8 mouse cellular contexts compared by ENCODE assay signal in genomic region chr3:35932735-35933404, GRCm38 (mm10). TPM values are rescaled to one million over a fixed set of nuclear protein-coding genes. Genes with fewer than 3 reads are reported as not detected.
A peak's percentile ranks its signal among the peaks of the same experiment; 100 is the strongest.
DNase-seq lines count a peak whose midpoint lies in the region; ATAC-seq and TF ChIP-seq lines count a peak whose summit lies in the region.

No protein-coding gene starts in this region.

- H3K27me3 ChIP-seq in cerebellum, adult 2 months (ENCODE audit: control insufficient read depth, insufficient read depth, low read length) = no peaks in the 10 kb centered on the region; the same call in 1 of the 2 replicates
- H3K27me3 ChIP-seq in lung, postnatal 0 days (replicated peaks; ENCODE audit: insufficient read depth, low read length) = no peaks in the 10 kb centered on the region
- no peaks in the 10 kb centered on the region for H3K27me3 ChIP-seq in thymus, adult 2 months (ENCODE audit: control insufficient read depth, insufficient read depth, low read length)

- H3K4me3 ChIP-seq in ES-E14 (ENCODE audit: insufficient read depth in 1 of 2, low read depth in 1 of 2, low read length in 2 of 2, poor library complexity in 1 of 2, severe bottlenecking in 1 of 2) = peak overlapping the region; percentile 91 to 99
- peak overlapping the region; percentile 98 for H3K4me3 ChIP-seq in cerebellum, adult 2 months (replicated peaks; ENCODE audit: insufficient read depth, low read depth, low read length)
- H3K4me3 ChIP-seq in lung, postnatal 0 days (ENCODE audit: low read depth, low read length) = peak overlapping the region; percentile 88
- H3K4me3 ChIP-seq in thymus, adult 2 months (ENCODE audit: control insufficient read depth, insufficient read depth, low read length) = peak overlapping the region; percentile 78

- H3K4me2 ChIP-seq in lung, postnatal 0 days (replicated peaks; ENCODE audit: low read depth, low read length) = peak overlapping the region; percentile 85

- peak; percentile 37 to 48 for ATAC-seq in hematopoietic stem cell, adult 5-6 weeks (replicated peaks in 1 of 2; ENCODE audit: insufficient read depth in 1 of 2, low FRiP score in 2 of 2, low TSS enrichment in 1 of 2, low read depth in 1 of 2, poor library complexity in 2 of 2, severe bottlenecking in 2 of 2)
- peak; percentile 93 for ATAC-seq in lung, postnatal 0 days

- under 1% methylated on average over 73 of the region's 73 CpGs for WGBS in cerebellum, adult 2 months
- under 1% methylated on average over 30 of the region's 73 CpGs for whole genome bisulfite sequencing in lung, postnatal 0 days
- WGBS in thymus, adult 2 months = under 1% methylated on average over 73 of the region's 73 CpGs

- peak overlapping the region; percentile 29; the same call in 1 of the 2 replicates for H3K27ac ChIP-seq in ES-E14 (ENCODE audit: insufficient read depth, low read depth, low read length, poor library complexity, severe bottlenecking)
- peak overlapping the region; percentile 96 for H3K27ac ChIP-seq in cerebellum, adult 2 months (ENCODE audit: insufficient read depth, low read length)
- H3K27ac ChIP-seq in lung, postnatal 0 days (ENCODE audit: low read length) = peak overlapping the region; percentile 96
- H3K27ac ChIP-seq in thymus, adult 2 months (ENCODE audit: control insufficient read depth, insufficient read depth, low read length) = peak overlapping the region; percentile 29; the same call in 1 of the 2 replicates

- in situ Hi-C loops in ES-E14 (cut with MboI; ENCODE audit: low sequenced_read_pairs in 2 of 2, unreplicated experiment in 2 of 2) = no loop called here

- TF ChIP-seq EP300 in lung, postnatal 0 days (IDR thresholded peaks at IDR 0.05) = no peak

- H3K9me3 ChIP-seq in ES-E14 (ENCODE audit: control insufficient read depth, insufficient read depth, low read depth, low read length) = no peaks in the 10 kb centered on the region
- H3K9me3 ChIP-seq in lung, postnatal 0 days (ENCODE audit: low read length) = no peaks in the 10 kb centered on the region

- TF ChIP-seq CTCF in cerebellum, adult 2 months (IDR thresholded peaks at IDR 0.05; ENCODE audit: borderline replicate concordance, insufficient read depth, low read depth, low read length) = no peak
- no peak for TF ChIP-seq CTCF in lung, postnatal 0 days (IDR thresholded peaks at IDR 0.05)
- no peak for TF ChIP-seq CTCF in thymus, adult 2 months (IDR thresholded peaks at IDR 0.05; ENCODE audit: borderline replicate concordance, control insufficient read depth, extremely low read depth, insufficient read depth, low read length, poor library complexity)

- H3K36me3 ChIP-seq in ES-E14 (ENCODE audit: control insufficient read depth, insufficient read depth, low read length, poor library complexity, severe bottlenecking) = no peaks in the 10 kb centered on the region; the same call in 1 of the 2 replicates
- H3K36me3 ChIP-seq in lung, postnatal 0 days (ENCODE audit: insufficient read depth, low read length) = no peaks in the 10 kb centered on the region
- H3K36me3 ChIP-seq in thymus, adult 2 months (ENCODE audit: control insufficient read depth, insufficient read depth, low read length) = no peaks in the 10 kb centered on the region

- DNase-seq in ES-E14 (ENCODE audit: low read depth, low spot score) = peak; percentile 30
- DNase-seq in cerebellum, adult 2 months = peak; percentile 83 to 86
- peak; percentile 45 for DNase-seq in forelimb bud, embryonic 11.5 days (ENCODE audit: low read depth, low spot score)
- peak; percentile 74 to 86 for DNase-seq in layer of hippocampus, postnatal 10 days (ENCODE audit: low spot score in 2 of 2)
- DNase-seq in lung, postnatal 0 days (ENCODE audit: low spot score) = peak; percentile 84
- peak; percentile 77 for DNase-seq in ovary, adult 18-20 months (ENCODE audit: low spot score)
- DNase-seq in thymus, adult 2 months = peak; percentile 80

- H3K4me1 ChIP-seq in ES-E14 (ENCODE audit: control insufficient read depth in 2 of 2, insufficient read depth in 2 of 2, low read length in 2 of 2, poor library complexity in 1 of 2) = peaks cover 2 to 4% of the 10 kb centered on the region in 2 experiments; a peak in 1 of 4 replicates
- H3K4me1 ChIP-seq in cerebellum, adult 2 months (ENCODE audit: control insufficient read depth, insufficient read depth, low read length) = peaks cover 3% of the 10 kb centered on the region
- peaks cover 17% of the 10 kb centered on the region for H3K4me1 ChIP-seq in lung, postnatal 0 days (ENCODE audit: insufficient read depth, low read depth, low read length)
- H3K4me1 ChIP-seq in thymus, adult 2 months (replicated peaks; ENCODE audit: control insufficient read depth, insufficient read depth, low read length) = peaks cover 4% of the 10 kb centered on the region

- 0 out of 2 replicates have a peak, but pooled peaks have one; percentile 43 for TF ChIP-seq POLR2A in cerebellum, adult 2 months (IDR thresholded peaks at IDR 0.05; ENCODE audit: borderline replicate concordance, insufficient read depth, low read length)
- 0 out of 2 replicates have a peak, but pooled peaks have one; percentile 45 for TF ChIP-seq POLR2A in thymus, adult 2 months (IDR thresholded peaks at IDR 0.05; ENCODE audit: control insufficient read depth, extremely low read depth, insufficient read depth, low read length, poor library complexity)

- peak overlapping the region; percentile 93 for H3K9ac ChIP-seq in ES-E14 (ENCODE audit: insufficient read depth, low read depth, low read length, poor library complexity, severe bottlenecking)
- H3K9ac ChIP-seq in lung, postnatal 0 days (replicated peaks; ENCODE audit: low read depth) = peak overlapping the region; percentile 91

TF ChIP-seq in ES-E14, 5 proteins besides CTCF, POLR2A, EP300 and RAD21:
- TF ChIP-seq HCFC1 (IDR thresholded peaks at IDR 0.05; ENCODE audit: borderline replicate concordance, insufficient read depth, low read length) (0 out of 2 replicates have a peak, but pooled peaks have one; percentile 61), ZNF384 (IDR thresholded peaks at IDR 0.05; ENCODE audit: low read depth, low read length) (no peak), CHD2 (IDR thresholded peaks at IDR 0.05; ENCODE audit: low read depth, low read length) (no peak), MAFK (IDR thresholded peaks at IDR 0.05; ENCODE audit: insufficient read depth, low read depth, low read length) (no peak), ZC3H11A (IDR thresholded peaks at IDR 0.05; ENCODE audit: borderline replicate concordance, low read depth, low read length) (no peak)

RNA-seq across cellular contexts. Expression of gene Dcun1d1, which starts 4.4 kb away (rescaled TPM):
- total RNA-seq in ES-E14 (2012; rRNA removed) = 28.2 and 32.3 TPM in 2 replicates
- polyA plus RNA-seq in cerebellum, adult 2 months (2012; rRNA removed) = 39.4 and 40.0 TPM in 2 replicates
- total RNA-seq in hematopoietic stem cell, adult 5-6 weeks (2017) = 476 and 482 TPM in 2 replicates
- 10 to 100 TPM; 67.4 to 69.5 TPM for total RNA-seq in layer of hippocampus, postnatal 10 days (2021)
- 78.1 and 84.8 TPM in 2 replicates for polyA plus RNA-seq in lung, postnatal 0 days (2015; fragmentation: Nextera tagmentation; extraction: Ambion mirVana)
- 5.0 and 6.2 TPM in 2 replicates for polyA plus RNA-seq in thymus, adult 2 months (2012; rRNA removed)

Comparison
In these comparisons a context has a peak if more than half of its experiments do, and no peak if none do; other contexts are left out.
1. Peak in every context shown above with its lines: DNase-seq, ATAC-seq, H3K4me3 ChIP-seq and H3K27ac ChIP-seq.
2. DNase-seq: peak in every context shown above with its lines; median percentile 84 in cerebellum, adult 2 months; 84 in lung, postnatal 0 days; 80 in layer of hippocampus, postnatal 10 days; 80 in thymus, adult 2 months; 77 in ovary, adult 18-20 months; 45 in forelimb bud, embryonic 11.5 days; 30 in ES-E14.
3. H3K27ac ChIP-seq: peak in every context shown above with its lines; median percentile 96 in cerebellum, adult 2 months; 96 in lung, postnatal 0 days; 29 in ES-E14; 29 in thymus, adult 2 months.